Mouse (Mus musculus) olfactory bulb, adult 2 months (tissue): ENCODE data around the gene Plekhm3.
"Not testable (repeated sequence)": the region's sequence is repeated elsewhere in the genome, so short reads cannot be mapped to it uniquely, and the experiment has no call there.

Source experiments
- CTCF ChIP-seq: fragments of 200-500 bp; IDR thresholded peaks from 2 replicates; pipeline ENCODE4 v1.5.1; 2012; ENCODE audit warnings: low read depth, mild to moderate bottlenecking, low read length, moderate library complexity; ENCODE audit not compliant: insufficient read depth
- POLR2A ChIP-seq: fragments of 200-500 bp; IDR thresholded peaks from 2 replicates; pipeline ENCODE4 v1.6.1; 2012; ENCODE audit warnings: mild to moderate bottlenecking, low read depth, low read length, moderate library complexity; ENCODE audit not compliant: insufficient read depth

GRCm38 (mm10) chr1:64954786-64955185 lies 1.8 kb downstream of the Plekhm3 start:
- TF ChIP-seq POLR2A, CTCF: not testable (repeated sequence)
